Mouse (Mus musculus) forebrain, embryonic 11.5 days (tissue): ENCODE data around the gene Pla2g5. TPM values are rescaled to one million over a fixed set of nuclear protein-coding genes. Genes with fewer than 3 reads are reported as not detected.
"Not testable (repeated sequence)": the region's sequence is repeated elsewhere in the genome, so short reads cannot be mapped to it uniquely, and the experiment has no call there.

Source experiments
- ATAC-seq: fragments of 200-750 bp; cut with Nextera tagmentation; replicated peaks from 2 replicates; pipeline ENCODE4 v1.8.0; 2017; ENCODE audit warnings: moderate TSS enrichment; ENCODE audit not compliant: low FRiP score
- DNase-seq: peaks from one replicate; pipeline ENCODE4 v3.0.0-alpha.2; 2017; ENCODE audit warnings: low spot score
- H3K27ac ChIP-seq: fragments of 300-500 bp; sonication (generic); 2 replicates; pipeline ENCODE4 v1.5.1; 2014; ENCODE audit warnings: low read depth, low read length
- H3K27me3 ChIP-seq: fragments of 300-500 bp; sonication (generic); 2 replicates; pipeline ENCODE4 v1.6.1; 2014; ENCODE audit warnings: mild to moderate bottlenecking, low read length, mixed read lengths; ENCODE audit not compliant: control insufficient read depth, insufficient read depth
- H3K36me3 ChIP-seq: fragments of 300-500 bp; sonication (generic); 2 replicates; pipeline ENCODE4 v1.6.1; 2014; ENCODE audit warnings: mild to moderate bottlenecking, low read length, moderate library complexity, mixed read lengths; ENCODE audit not compliant: control insufficient read depth, insufficient read depth
- H3K4me1 ChIP-seq: fragments of 300-500 bp; sonication (generic); replicated peaks from 2 replicates; pipeline ENCODE4 v1.6.1; 2014; ENCODE audit warnings: low read length, mixed read lengths; ENCODE audit not compliant: control insufficient read depth, insufficient read depth
- H3K4me2 ChIP-seq: fragments of 300-500 bp; sonication (generic); 2 replicates; pipeline ENCODE4 v1.6.1; 2014; ENCODE audit warnings: low read depth, mild to moderate bottlenecking, low read length, moderate library complexity, mixed read lengths; ENCODE audit not compliant: severe bottlenecking
- H3K4me3 ChIP-seq: fragments of 300-500 bp; sonication (generic); 2 replicates; pipeline ENCODE4 v1.5.1; 2014; ENCODE audit warnings: low read depth, low read length
- H3K9ac ChIP-seq: fragments of 300-500 bp; sonication (generic); 2 replicates; pipeline ENCODE4 v1.6.1; 2014; ENCODE audit warnings: low read length
- H3K9me3 ChIP-seq: fragments of 300-500 bp; sonication (generic); 2 replicates; pipeline ENCODE4 v1.6.1; 2016; ENCODE audit warnings: low read length, mixed read lengths; ENCODE audit not compliant: control insufficient read depth
- WGBS: fragments of 180-500 bp; shearing (Covaris S2); extraction: QIAGEN DNeasy Blood & Tissue Kit; methylation state at CpG from one replicate; pipeline ENCODE4 v1.1.7; 2014; 5-methylcytosine and 5-hydroxymethylcytosine counted together
- polyA plus RNA-seq: library from polyadenylated mRNA; unstranded; fragments of >200 nt; fragmentation: Nextera tagmentation; extraction: Ambion mirVana; gene quantifications from 2 replicates; pipeline ENCODE4 v1.2.1, GENCODE M21; 2014

Gene Pla2g5
- polyA plus RNA-seq, 1 experiment from 2014 or later = 0.33 TPM

- Histone ChIP-seq H3K4me2 (no peak overlapping the region), H3K27me3 (no peaks in the 10 kb centered on the region), H3K36me3 (no peaks in the 10 kb centered on the region), H3K27ac (no peak overlapping the region), H3K9me3 (no peaks in the 10 kb centered on the region), H3K9ac (no peak overlapping the region), H3K4me1 (no peaks in the 10 kb centered on the region), H3K4me3 (no peak overlapping the region)
- ATAC-seq (no peak), DNase-seq (no peak)
- 70% methylated on average over 6 of the region's 6 CpGs for WGBS
Observed at GRCm38 (mm10) chr4:138852961-138853360, 10.3 kb downstream of the Pla2g5 start.

GRCm38 (mm10) chr4:138851463-138851862 lies 11.8 kb downstream of the Pla2g5 start:
- no peaks in the 10 kb centered on the region for H3K4me1 ChIP-seq
- no peak overlapping the region for H3K4me3 ChIP-seq
- H3K4me2 ChIP-seq = no peak overlapping the region
- WGBS = 9% methylated on average over 4 of the region's 4 CpGs
- H3K9ac ChIP-seq = no peak overlapping the region
- H3K27me3 ChIP-seq = no peaks in the 10 kb centered on the region
- H3K36me3 ChIP-seq = no peaks in the 10 kb centered on the region
- DNase-seq (peak; percentile 84), ATAC-seq (no peak)
- no peak overlapping the region for H3K27ac ChIP-seq
- no peaks in the 10 kb centered on the region for H3K9me3 ChIP-seq

- WGBS = 93% methylated on average over 7 of the region's 7 CpGs
- no peak overlapping the region for H3K9ac ChIP-seq
- no peaks in the 10 kb centered on the region; the same call in 1 of the 2 replicates for H3K9me3 ChIP-seq
- no peak overlapping the region for H3K4me3 ChIP-seq
- no peak overlapping the region for H3K27ac ChIP-seq
- H3K4me1 ChIP-seq = no peaks in the 10 kb centered on the region
- no peaks in the 10 kb centered on the region for H3K27me3 ChIP-seq
- no peaks in the 10 kb centered on the region for H3K36me3 ChIP-seq
- ATAC-seq (no peak), DNase-seq (no peak)
- no peak overlapping the region for H3K4me2 ChIP-seq
Observed at GRCm38 (mm10) chr4:138841386-138841785, 21.9 kb downstream of the Pla2g5 start.

GRCm38 (mm10) chr4:138840726-138841125 lies 22.6 kb downstream of the Pla2g5 start:
- WGBS = 88% methylated on average over 8 of the region's 8 CpGs

GRCm38 (mm10) chr4:138839806-138840205 lies 23.5 kb downstream of the Pla2g5 start:
- Histone ChIP-seq H3K36me3 (no peaks in the 10 kb centered on the region), H3K4me2 (no peak overlapping the region), H3K27me3 (no peaks in the 10 kb centered on the region), H3K27ac (no peak overlapping the region), H3K9ac (no peak overlapping the region), H3K9me3 (no peaks in the 10 kb centered on the region; the same call in 1 of the 2 replicates), H3K4me1 (no peaks in the 10 kb centered on the region), H3K4me3 (no peak overlapping the region)
- no peak for ATAC-seq
- no peak for DNase-seq
- WGBS = 83% methylated on average over 6 of the region's 6 CpGs

More at GRCm38 (mm10) chr4:138840726-138841125, 22.6 kb downstream of the Pla2g5 start:
- H3K9me3 ChIP-seq = no peaks in the 10 kb centered on the region; the same call in 1 of the 2 replicates
- H3K9ac ChIP-seq = no peak overlapping the region
- no peak overlapping the region for H3K4me2 ChIP-seq
- DNase-seq (no peak), ATAC-seq (no peak)
- no peaks in the 10 kb centered on the region for H3K27me3 ChIP-seq
- H3K36me3 ChIP-seq = no peaks in the 10 kb centered on the region
- H3K4me3 ChIP-seq = no peak overlapping the region
- no peak overlapping the region for H3K27ac ChIP-seq
- H3K4me1 ChIP-seq = no peaks in the 10 kb centered on the region

- DNase-seq (no peak), ATAC-seq (no peak)
- H3K4me1 ChIP-seq = no peaks in the 10 kb centered on the region
- no peaks in the 10 kb centered on the region for H3K27me3 ChIP-seq
- no peak overlapping the region for H3K4me2 ChIP-seq
- H3K9me3 ChIP-seq = peaks cover 2% of the 10 kb centered on the region; the same call in 1 of the 2 replicates
- no peak overlapping the region for H3K4me3 ChIP-seq
- no peak overlapping the region for H3K27ac ChIP-seq
- WGBS = 70% methylated on average over 11 of the region's 11 CpGs
- no peak overlapping the region for H3K9ac ChIP-seq
- H3K36me3 ChIP-seq = no peaks in the 10 kb centered on the region
Observed at GRCm38 (mm10) chr4:138827147-138827546, 36.1 kb downstream of the Pla2g5 start.

GRCm38 (mm10) chr4:138825751-138826567 lies 37.3 kb downstream of the Pla2g5 start:
- no peak overlapping the region for H3K27ac ChIP-seq
- H3K27me3 ChIP-seq = no peaks in the 10 kb centered on the region
- no peak overlapping the region for H3K4me3 ChIP-seq
- no peak overlapping the region for H3K4me2 ChIP-seq
- no peak overlapping the region for H3K9ac ChIP-seq
- H3K36me3 ChIP-seq = no peaks in the 10 kb centered on the region
- no peaks in the 10 kb centered on the region for H3K4me1 ChIP-seq
- H3K9me3 ChIP-seq = peaks cover 2% of the 10 kb centered on the region; the same call in 1 of the 2 replicates
- 80% methylated on average over 18 of the region's 18 CpGs for WGBS
- ATAC-seq (no peak), DNase-seq (no peak)

- Histone ChIP-seq H3K4me1 (no peaks in the 10 kb centered on the region), H3K4me2 (no peak overlapping the region), H3K4me3 (no peak overlapping the region), H3K9ac (no peak overlapping the region), H3K36me3 (no peaks in the 10 kb centered on the region), H3K9me3 (peaks cover 2% of the 10 kb centered on the region; the same call in 1 of the 2 replicates), H3K27ac (no peak overlapping the region), H3K27me3 (no peaks in the 10 kb centered on the region)
- DNase-seq = no peak
- ATAC-seq = no peak
- WGBS = 92% methylated on average over 2 of the region's 2 CpGs
Observed at GRCm38 (mm10) chr4:138824660-138825059, 38.6 kb downstream of the Pla2g5 start.

- not testable (repeated sequence) for H3K9ac ChIP-seq, H3K4me1 ChIP-seq, ATAC-seq, H3K36me3 ChIP-seq, H3K27me3 ChIP-seq, DNase-seq, H3K4me2 ChIP-seq, H3K27ac ChIP-seq, H3K9me3 ChIP-seq, H3K4me3 ChIP-seq
- WGBS = 78% methylated on average over 2 of the region's 2 CpGs
Observed at GRCm38 (mm10) chr4:138824161-138824560, 39.1 kb downstream of the Pla2g5 start.
